Mouse (Mus musculus) brain, embryonic 14.5 days (tissue): ENCODE measurements around the gene Calu. TPM values are rescaled to one million over a fixed set of nuclear protein-coding genes. Genes with fewer than 3 reads are reported as not detected.
"Not testable (repeated sequence)": the region's sequence is repeated elsewhere in the genome, so short reads cannot be mapped to it uniquely, and the experiment has no call there.

Experiments used
- DNase-seq: peaks from one replicate; pipeline ENCODE4 v3.0.0-alpha.2; 2011; ENCODE audit warnings: low read depth
- CTCF ChIP-seq: fragments of 200-500 bp; IDR thresholded peaks from 2 replicates; pipeline ENCODE4 v1.5.1; 2012; ENCODE audit warnings: inconsistent platforms, mild to moderate bottlenecking, moderate library complexity, borderline replicate concordance; ENCODE audit not compliant: insufficient read depth, insufficient read length; ENCODE audit errors: extremely low read depth
- POLR2A ChIP-seq: fragments of 200-500 bp; IDR thresholded peaks from 2 replicates; pipeline ENCODE4 v1.6.1; 2012; ENCODE audit warnings: mild to moderate bottlenecking, inconsistent platforms, borderline replicate concordance; ENCODE audit not compliant: poor library complexity, insufficient read depth, insufficient read length, severe bottlenecking; ENCODE audit errors: extremely low read depth
- polyA plus RNA-seq: library from polyadenylated mRNA; depleted of rRNA; stranded (reverse); fragments of >200 nt; gene quantifications from 2 replicates; pipeline ENCODE4 v1.2.3, GENCODE M21; 2012

Calu gene
- polyA plus RNA-seq, 1 experiment = 118 TPM

DNA sequence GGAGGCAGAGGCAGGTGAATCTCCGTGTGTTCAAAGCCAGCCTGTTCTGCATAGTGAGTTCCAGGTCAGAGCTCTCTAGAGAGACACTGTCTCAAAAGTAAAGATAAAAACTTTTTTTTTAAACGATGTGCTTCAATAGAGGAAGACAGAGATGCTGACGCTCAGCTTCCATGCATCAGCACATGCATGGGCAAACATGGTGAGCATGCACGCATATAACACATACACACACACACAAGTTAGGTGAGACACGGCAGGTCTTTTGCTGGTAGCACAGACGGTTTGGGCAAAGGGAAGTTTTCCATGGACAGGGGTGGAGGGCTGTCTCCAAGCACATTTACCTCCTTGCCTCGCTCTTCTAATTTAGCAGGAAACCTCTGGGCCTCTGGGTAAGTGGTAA lies 25.7 kb upstream of the Calu start:
- no peak for DNase-seq
- no peak for TF ChIP-seq CTCF
- TF ChIP-seq POLR2A = no peak

DNA sequence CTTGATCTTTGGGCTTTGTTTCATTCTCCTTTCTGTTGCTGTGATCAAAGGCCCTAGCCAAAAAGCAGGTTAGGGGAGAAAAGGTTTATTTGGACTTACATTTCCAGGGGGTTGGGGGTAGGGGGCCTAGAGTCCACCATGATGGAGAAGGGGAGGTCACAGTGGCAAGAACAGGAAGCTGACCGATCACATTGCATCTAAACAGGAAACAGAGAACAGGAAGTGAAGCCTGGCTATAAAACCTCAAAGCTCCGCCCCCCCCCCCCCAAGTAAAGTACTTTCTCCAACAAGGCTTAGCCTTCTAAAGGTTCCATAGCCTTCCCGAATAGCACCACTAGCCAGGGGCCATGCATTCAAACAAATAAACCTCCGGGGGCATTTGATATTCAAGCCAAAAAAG lies 25.1 kb upstream of the Calu start:
- TF ChIP-seq POLR2A (no peak), CTCF (no peak)
- no peak for DNase-seq

DNA sequence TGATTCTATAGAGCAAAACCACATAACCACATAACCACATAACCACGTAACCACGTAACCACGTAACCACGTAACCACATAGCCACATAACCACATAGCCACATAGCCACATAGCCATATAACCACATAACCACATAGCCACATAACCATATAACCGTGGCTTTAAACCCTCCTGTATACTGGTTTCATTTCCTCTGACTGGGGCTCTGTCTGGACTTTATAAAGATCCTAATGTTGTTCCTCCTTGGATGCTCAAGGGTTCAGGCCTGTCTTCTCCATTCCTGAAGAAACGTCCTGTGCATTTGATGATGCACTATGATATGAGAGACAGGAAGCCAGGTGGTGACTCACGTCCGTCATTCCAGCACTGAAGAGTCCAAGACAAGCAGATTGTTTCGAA lies 20.9 kb upstream of the Calu start:
- no peak for DNase-seq
- TF ChIP-seq POLR2A = no peak
- no peak for TF ChIP-seq CTCF

DNA sequence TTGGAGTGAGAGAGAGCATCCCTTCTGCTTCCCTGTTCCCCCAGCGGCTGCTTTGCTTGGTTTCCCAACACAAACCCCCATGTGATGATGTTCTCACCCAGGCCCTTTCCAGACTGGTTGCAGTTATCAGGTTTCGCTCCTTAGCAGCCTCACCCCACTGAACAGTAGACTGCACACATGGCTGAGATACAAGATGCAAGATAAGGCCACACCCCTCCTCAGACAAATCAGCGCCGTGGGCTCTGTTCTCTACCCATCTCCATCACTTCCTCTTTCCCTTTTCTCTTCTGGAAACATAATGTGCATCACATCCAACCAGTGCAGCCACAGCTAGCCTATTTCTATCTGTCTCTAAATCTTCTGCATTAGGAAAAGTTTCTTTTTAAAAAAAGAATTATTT lies 18.4 kb upstream of the Calu start:
- TF ChIP-seq POLR2A (no peak), CTCF (no peak)
- no peak for DNase-seq

DNA sequence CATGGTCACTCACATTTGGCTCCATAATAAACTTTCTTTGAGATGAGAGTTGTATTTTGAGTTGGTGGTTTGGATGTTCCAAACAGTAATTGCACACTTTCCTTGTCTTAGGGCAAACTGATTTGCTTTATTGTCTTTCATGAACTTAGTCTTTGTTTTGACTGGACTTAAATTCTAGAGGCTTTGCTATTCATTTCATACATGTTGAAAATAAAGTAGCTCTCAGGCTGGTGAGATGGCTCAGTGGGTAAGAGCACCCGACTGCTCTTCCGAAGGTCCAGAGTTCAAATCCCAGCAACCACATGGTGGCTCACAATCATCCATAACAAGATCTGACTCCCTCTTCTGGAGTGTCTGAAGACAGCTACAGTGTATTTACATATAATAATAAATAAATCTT lies 1.4 kb upstream of the Calu start:
- not testable (repeated sequence) for DNase-seq

DNA sequence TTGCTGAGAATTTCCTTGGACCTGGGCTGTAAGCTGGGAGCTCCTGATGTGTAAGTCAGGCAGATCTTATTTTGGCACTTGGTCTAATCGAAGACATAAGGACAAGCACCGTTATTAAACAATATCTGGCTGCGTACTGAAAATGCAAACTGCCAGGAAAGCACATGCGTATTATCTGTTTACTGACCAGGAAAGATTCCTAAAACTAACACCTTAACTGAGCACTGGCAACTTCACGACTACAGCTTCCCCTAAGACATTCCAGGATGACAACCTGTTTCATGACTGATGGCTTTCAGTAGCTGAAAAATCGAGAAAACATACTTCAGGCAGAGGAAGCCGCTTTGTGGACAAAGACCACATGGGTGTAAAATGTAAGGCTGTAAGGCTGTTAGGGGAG lies 680 bp upstream of the Calu start:
- no peak for DNase-seq
- TF ChIP-seq POLR2A (no peak), CTCF (no peak)

DNA sequence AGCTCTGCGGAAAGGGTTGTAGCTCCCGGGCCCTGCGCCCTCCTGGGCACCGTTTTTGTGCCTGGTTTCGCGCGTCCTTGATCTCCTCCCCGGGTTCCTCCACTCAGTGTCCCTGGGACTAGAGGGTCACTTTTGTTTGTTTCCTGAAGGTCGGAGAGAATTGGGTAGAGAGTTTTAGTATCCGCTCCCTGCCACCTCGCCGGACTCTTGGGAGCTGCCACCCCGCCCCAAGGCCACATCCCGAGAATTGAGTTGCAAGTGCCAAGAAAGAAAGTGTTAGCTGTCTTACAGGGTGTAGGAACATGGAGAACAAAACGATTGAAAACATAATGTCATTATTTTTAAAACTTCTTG lies 479 bp downstream of the Calu start:
- DNase-seq = no peak
- no peak for TF ChIP-seq POLR2A
- TF ChIP-seq CTCF = no peak

DNA sequence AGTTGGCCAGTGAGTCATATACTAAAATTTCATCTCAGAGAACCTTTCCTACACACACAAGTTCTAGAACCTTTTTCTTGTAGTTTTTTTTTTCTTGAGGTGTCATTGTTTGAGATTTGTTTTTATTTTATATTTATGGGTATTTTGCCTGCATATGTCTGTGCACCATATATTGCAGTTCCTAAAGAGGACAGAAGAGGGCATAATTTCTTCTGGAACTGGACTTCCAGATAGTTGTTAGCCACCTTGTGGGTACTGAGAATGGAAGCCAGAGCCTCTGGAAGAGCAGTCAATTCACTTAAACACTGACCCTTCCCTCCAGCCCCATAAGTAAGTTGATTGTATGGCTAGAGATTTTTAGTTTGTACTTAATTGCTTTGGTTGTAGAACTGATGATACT lies 3.7 kb downstream of the Calu start:
- TF ChIP-seq POLR2A = no peak
- TF ChIP-seq CTCF = no peak
- DNase-seq = no peak

DNA sequence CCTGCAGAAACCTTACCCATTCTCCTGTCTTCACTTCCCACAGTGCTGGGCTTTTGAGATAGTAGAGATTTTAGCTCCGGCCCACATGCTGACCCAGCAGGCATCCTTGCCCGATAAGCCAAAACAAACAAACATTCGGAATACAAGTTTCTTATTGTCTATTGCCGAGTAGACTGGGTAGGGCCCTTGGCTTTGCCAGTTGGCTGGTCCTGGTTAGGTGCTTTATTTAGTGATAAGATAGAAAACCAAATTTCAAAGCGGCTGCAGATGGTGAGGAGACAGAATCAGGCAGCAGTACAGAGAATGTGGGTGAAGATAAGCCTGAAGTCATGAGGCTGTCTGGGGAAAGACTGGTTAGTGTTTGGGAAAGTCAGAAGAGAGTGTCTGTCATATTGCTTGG lies 4.9 kb downstream of the Calu start:
- DNase-seq = no peak
- no peak for TF ChIP-seq CTCF
- TF ChIP-seq POLR2A = no peak

DNA sequence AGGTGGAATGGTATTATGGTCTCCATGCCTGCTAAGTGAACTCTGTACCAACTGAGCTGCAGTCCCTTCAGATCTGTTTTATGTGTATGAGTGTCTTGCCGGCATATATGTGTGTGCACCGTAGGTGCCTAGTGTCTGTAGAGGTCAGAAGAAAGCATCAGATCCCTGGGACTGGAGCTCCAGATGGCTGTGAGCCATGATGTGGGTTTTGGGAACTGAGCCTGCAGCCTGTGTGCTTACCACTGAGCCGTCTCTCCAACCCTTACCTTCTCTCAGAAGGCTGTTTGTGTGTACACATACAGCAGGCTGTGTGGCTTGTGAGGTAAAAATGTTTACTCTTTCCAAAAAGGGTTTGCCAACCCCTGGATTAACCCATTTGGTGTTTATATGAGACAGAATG lies 11.5 kb downstream of the Calu start:
- DNase-seq = no peak
- no peak for TF ChIP-seq POLR2A
- TF ChIP-seq CTCF = no peak

DNA sequence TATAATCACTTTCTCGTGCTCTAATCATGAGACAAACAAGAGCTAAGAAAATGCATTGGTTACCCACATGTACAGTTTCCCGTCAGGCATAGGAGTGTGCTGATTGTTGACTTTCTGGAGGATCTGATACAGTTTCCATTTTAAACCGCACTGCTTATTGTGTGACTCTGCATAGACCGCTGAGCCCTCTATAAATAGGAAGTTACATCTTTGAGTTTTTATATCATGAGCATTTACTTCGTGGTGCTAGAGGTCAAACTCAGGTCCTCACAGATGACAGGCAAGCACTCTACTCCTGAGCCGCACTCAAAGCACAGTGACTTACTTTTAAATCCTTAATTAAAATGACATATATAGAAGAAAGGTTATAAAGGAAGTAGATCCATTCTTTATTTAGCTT lies 12.3 kb downstream of the Calu start:
- TF ChIP-seq CTCF = no peak
- no peak for TF ChIP-seq POLR2A

DNA sequence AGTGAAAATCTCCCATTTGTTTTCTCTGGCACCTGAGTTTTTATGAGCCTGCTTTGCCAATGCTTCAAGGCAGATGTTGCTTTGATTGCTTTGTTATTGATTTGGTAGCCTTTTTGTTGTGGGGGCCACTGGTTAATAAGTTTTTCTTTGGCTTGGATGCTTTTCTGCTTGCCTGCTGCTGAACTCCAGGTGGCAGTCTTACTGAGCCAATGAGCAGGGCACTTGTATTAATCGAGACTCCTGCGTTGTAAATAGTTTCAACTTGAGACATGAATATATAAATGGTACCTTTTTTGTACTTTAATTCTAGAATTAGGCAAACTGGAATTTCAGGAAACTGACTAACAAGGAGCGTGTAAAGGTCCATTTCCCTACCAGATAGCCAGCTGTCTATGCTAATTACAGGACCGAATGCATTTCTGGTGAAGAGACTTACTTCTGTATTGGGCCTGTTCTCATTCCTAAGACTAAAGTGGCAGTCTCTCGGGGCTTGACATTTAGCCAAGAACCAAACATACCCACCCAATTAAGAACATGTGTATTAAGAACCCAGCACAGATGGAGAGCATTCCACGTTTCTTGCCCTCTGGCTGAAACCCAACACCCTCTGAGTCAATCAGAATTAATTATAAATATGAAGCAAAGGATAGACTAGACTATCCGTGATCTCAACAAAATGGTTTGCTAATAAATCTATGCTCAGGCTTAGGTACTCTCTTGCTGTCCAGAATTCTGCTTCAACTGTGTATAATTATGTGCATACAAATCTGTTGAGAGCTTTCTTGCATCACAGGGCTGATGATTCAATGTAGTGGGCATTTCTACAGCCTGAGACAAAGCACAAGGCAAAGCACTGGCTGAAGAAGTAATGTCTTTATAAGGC lies 14.6 kb downstream of the Calu start:
- peak; percentile 95 for DNase-seq
- TF ChIP-seq CTCF (peak; percentile 52; the same call in 1 of the 2 replicates), POLR2A (no peak)

More for the DNA sequence above, 12.3 kb downstream of the Calu start:
- DNase-seq = no peak
